8 mouse cellular contexts compared by ENCODE assay signal in the genomic region with DNA sequence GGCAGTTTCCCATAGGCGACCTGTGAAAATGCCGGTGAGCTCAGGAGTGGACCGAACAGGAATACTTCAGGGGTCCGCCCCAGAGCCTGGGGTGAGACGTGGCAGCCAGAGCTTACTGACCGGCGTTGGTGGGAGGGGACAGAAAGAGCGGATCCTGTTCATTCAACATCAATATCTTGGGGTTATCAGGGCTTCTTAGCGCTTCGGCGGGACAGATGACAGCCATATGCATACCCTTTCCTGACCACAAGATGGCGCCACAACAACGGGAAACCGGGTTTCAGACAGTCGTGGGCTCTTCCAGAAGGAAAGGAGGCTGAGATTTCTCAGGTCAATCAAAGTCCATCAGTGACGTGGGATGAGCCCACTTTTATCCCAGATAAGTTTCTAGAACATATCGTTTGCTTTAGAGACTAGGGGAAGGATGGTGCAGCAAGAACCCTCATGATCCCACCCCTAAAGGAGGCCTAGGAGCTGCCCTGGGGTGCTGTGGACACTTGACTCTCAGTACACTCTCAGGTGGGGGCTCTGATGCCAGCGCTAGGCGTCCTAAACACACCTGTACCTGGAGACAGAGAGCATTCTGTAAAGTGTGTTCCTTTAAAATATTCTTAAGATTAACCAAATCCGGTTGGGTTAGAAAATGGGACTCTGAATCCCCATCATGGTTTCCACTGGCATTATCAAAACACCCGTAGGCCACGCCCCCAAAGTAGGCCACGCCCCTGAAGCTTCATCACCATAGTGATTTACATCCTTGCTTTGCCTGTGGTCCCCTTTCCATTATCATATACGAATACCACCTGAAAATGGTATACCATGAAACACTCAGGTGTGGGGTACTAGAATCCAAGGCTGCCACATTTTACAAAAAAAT. TPM values are rescaled to one million over a fixed set of nuclear protein-coding genes. Genes with fewer than 3 reads are reported as not detected.
A peak's percentile ranks its signal among the peaks of the same experiment; 100 is the strongest.
DNase-seq lines count a peak whose midpoint lies in the region; ATAC-seq and TF ChIP-seq lines count a peak whose summit lies in the region.

No protein-coding gene starts in this region.

- ATAC-seq in forebrain, embryonic 11.5 days (replicated peaks; ENCODE audit: low FRiP score), result peak; percentile 69

- no peaks in the 10 kb centered on the region for H3K79me2 ChIP-seq in MEL (ENCODE audit: control insufficient read depth, insufficient read depth, low read length, poor library complexity)

- peaks cover 0 to 1% of the 10 kb centered on the region in 2 experiments; a peak in 1 of 4 replicates for H3K27me3 ChIP-seq in MEL (ENCODE audit: control insufficient read depth in 1 of 2, insufficient read depth in 2 of 2, low read length in 2 of 2)
- H3K27me3 ChIP-seq in forebrain, embryonic 11.5 days (ENCODE audit: control insufficient read depth, insufficient read depth, low read length), result no peaks in the 10 kb centered on the region

- H3K9ac ChIP-seq in MEL (ENCODE audit: control insufficient read depth, low read depth, low read length, poor library complexity, severe bottlenecking), result no peak overlapping the region
- no peak overlapping the region for H3K9ac ChIP-seq in forebrain, embryonic 11.5 days (ENCODE audit: low read length)

- peak; percentile 84 to 87 (median 84) for TF ChIP-seq CTCF in MEL (IDR thresholded peaks at IDR 0.05 in 2 of 3, conservative IDR thresholded peaks at IDR 0.05 in 1 of 3; ENCODE audit: control insufficient read depth in 1 of 3, insufficient read depth in 1 of 3, low read depth in 2 of 3, low read length in 3 of 3, poor library complexity in 1 of 3, severe bottlenecking in 1 of 3)

- no peak overlapping the region for H3K27ac ChIP-seq in MEL (ENCODE audit: control insufficient read depth, low read depth, low read length)
- no peak overlapping the region for H3K27ac ChIP-seq in forebrain, embryonic 11.5 days (ENCODE audit: low read depth, low read length)

- no peaks in the 10 kb centered on the region for H3K36me3 ChIP-seq in MEL (ENCODE audit: control insufficient read depth in 1 of 2, insufficient read depth in 2 of 2, low read length in 2 of 2)
- H3K36me3 ChIP-seq in forebrain, embryonic 11.5 days (ENCODE audit: control insufficient read depth, insufficient read depth, low read length), result no peaks in the 10 kb centered on the region

- H3K4me1 ChIP-seq in MEL (ENCODE audit: control insufficient read depth in 1 of 2, insufficient read depth in 2 of 2, low read length in 2 of 2), result no peaks in the 10 kb centered on the region
- no peaks in the 10 kb centered on the region for H3K4me1 ChIP-seq in forebrain, embryonic 11.5 days (replicated peaks; ENCODE audit: control insufficient read depth, insufficient read depth, low read length)

- peak; percentile 62 for DNase-seq in MEL (ENCODE audit: low read depth, low spot score)
- peak; percentile 37 for DNase-seq in c-Kit-positive CD71-positive TER-119-negative erythroid progenitor cells, embryonic 14.5 days (ENCODE audit: low read depth)
- DNase-seq in forebrain, embryonic 11.5 days (ENCODE audit: low spot score), result peak; percentile 89
- DNase-seq in heart, postnatal 25 days (ENCODE audit: low spot score), result peak; percentile 19
- peak; percentile 84 to 85 for DNase-seq in kidney, postnatal 4 days
- peak; percentile 82 for DNase-seq in lung, postnatal 14 days
- DNase-seq in right cerebral cortex, adult 18-20 months, result peak; percentile 64
- peak; percentile 71 for DNase-seq in urinary bladder, postnatal 25 days (ENCODE audit: low spot score)

- peak; percentile 85 for TF ChIP-seq RAD21 in MEL (IDR thresholded peaks at IDR 0.05; ENCODE audit: low read depth, low read length)

- no peak for TF ChIP-seq EP300 in MEL (IDR thresholded peaks at IDR 0.05; ENCODE audit: low read depth in 1 of 2, low read length in 2 of 2)

- no peaks in the 10 kb centered on the region for H3K9me3 ChIP-seq in MEL (replicated peaks; ENCODE audit: insufficient read depth, low read length)
- no peaks in the 10 kb centered on the region for H3K9me3 ChIP-seq in forebrain, embryonic 11.5 days (ENCODE audit: control insufficient read depth, low read length)

- intact Hi-C loops in heart, postnatal 25 days (cut with DNase I), result loop anchor here (1.0 to 5.0 kb wide), 3 partner anchors 91 to 200 kb away; partner anchors contain the start of gene Ildr2

- H3K4me2 ChIP-seq in forebrain, embryonic 11.5 days (ENCODE audit: low read depth, low read length, severe bottlenecking), result peak overlapping the region; percentile 42; the same call in 1 of the 2 replicates

- H3K4me3 ChIP-seq in MEL (ENCODE audit: control insufficient read depth in 1 of 2, insufficient read depth in 1 of 2, low read depth in 2 of 2, low read length in 2 of 2), result no peak overlapping the region
- H3K4me3 ChIP-seq in forebrain, embryonic 11.5 days (ENCODE audit: low read depth, low read length), result no peak overlapping the region

- TF ChIP-seq POLR2A in MEL (IDR thresholded peaks at IDR 0.05; ENCODE audit: control insufficient read depth in 1 of 2, insufficient read depth in 1 of 2, low read depth in 1 of 2, low read length in 2 of 2, poor library complexity in 1 of 2), result no peak

- 18% methylated on average over 24 of the region's 24 CpGs for WGBS in forebrain, embryonic 11.5 days

TF ChIP-seq in MEL, 35 proteins besides CTCF, POLR2A, EP300 and RAD21:
- TF ChIP-seq USF2 (IDR thresholded peaks at IDR 0.05; ENCODE audit: borderline replicate concordance in 1 of 2, insufficient read depth in 1 of 2, low read depth in 1 of 2, low read length in 2 of 2) (no peak), ZC3H11A (IDR thresholded peaks at IDR 0.05; ENCODE audit: low read depth, low read length) (peak; percentile 57), ZKSCAN1 (IDR thresholded peaks at IDR 0.05; ENCODE audit: low read depth, low read length) (no peak), ELF1 (IDR thresholded peaks at IDR 0.05; ENCODE audit: low read depth, low read length) (no peak), SMC3 (IDR thresholded peaks at IDR 0.05; ENCODE audit: low read depth, low read length) (peak; percentile 78)

RNA-seq across cellular contexts. Expression of gene Gpa33, which starts 30.8 kb away (rescaled TPM):
- total RNA-seq in MEL (2012; rRNA removed), result not detected in 2 replicates
- polyA plus RNA-seq in MEL (2012; ENCODE audit: insufficient read depth in 1 of 2, insufficient read length in 2 of 2, low read depth in 1 of 2, low replicate concordance in 2 of 2, missing spikeins in 1 of 2), result not detected
- polyA plus RNA-seq in forebrain, embryonic 11.5 days (2014; fragmentation: Nextera tagmentation; extraction: Ambion mirVana), result 0.12 and 0.20 TPM in 2 replicates
- total RNA-seq in heart, postnatal 25 days (2021), result not detected

RNA-seq across cellular contexts. Expression of gene Dusp27, which starts 33.1 kb away (rescaled TPM):
- not detected in 2 replicates for total RNA-seq in MEL (2012; rRNA removed)
- not detected for polyA plus RNA-seq in MEL (2012; ENCODE audit: insufficient read depth in 1 of 2, insufficient read length in 2 of 2, low read depth in 1 of 2, low replicate concordance in 2 of 2, missing spikeins in 1 of 2)
- 1.8 and 2.2 TPM in 2 replicates for polyA plus RNA-seq in forebrain, embryonic 11.5 days (2014; fragmentation: Nextera tagmentation; extraction: Ambion mirVana)
- 10 to 100 TPM; 42.5 to 48.0 TPM for total RNA-seq in heart, postnatal 25 days (2021)

Comparison
In these comparisons a context has a peak if more than half of its experiments do, and no peak if none do; other contexts are left out.
1. DNase-seq: peak in every context shown above with its lines; median percentile 89 in forebrain, embryonic 11.5 days; 84 in kidney, postnatal 4 days; 82 in lung, postnatal 14 days; 71 in urinary bladder, postnatal 25 days; 64 in right cerebral cortex, adult 18-20 months; 62 in MEL; 37 in c-Kit-positive CD71-positive TER-119-negative erythroid progenitor cells, embryonic 14.5 days; 19 in heart, postnatal 25 days.
2. RNA of gene Dusp27, which starts 33.1 kb away (total RNA-seq): 42.5 to 48.0 TPM in heart, postnatal 25 days; not detected in MEL; every median in the first group is over 10 times any median in the second.